Mouse (Mus musculus) lung, adult 2 months (tissue): Measurements from ENCODE around the gene Gm9507.

ENCODE experiments used
- CTCF ChIP-seq: fragments of 200-500 bp; IDR thresholded peaks from 2 replicates; pipeline ENCODE4 v1.5.1; 2011; ENCODE audit warnings: mild to moderate bottlenecking, low read length, control low read depth; ENCODE audit not compliant: insufficient read depth
- POLR2A ChIP-seq: fragments of 200-500 bp; IDR thresholded peaks from 2 replicates; pipeline ENCODE4 v1.6.1; 2011; ENCODE audit warnings: low read depth, mild to moderate bottlenecking, control low read depth, low read length, borderline replicate concordance; ENCODE audit errors: extremely low read depth

GRCm38 (mm10) chr10:77797677-77798076 is 14.0 kb downstream of the Gm9507 start:
- TF ChIP-seq CTCF (no peak), POLR2A (no peak)
